Mouse (Mus musculus) embryonic facial prominence, embryonic 12.5 days (tissue): Measurements from ENCODE around the gene Rnf17. TPM values are rescaled to one million over a fixed set of nuclear protein-coding genes. Genes with fewer than 3 reads are reported as not detected.
A peak's percentile ranks its signal among the peaks of the same experiment; 100 is the strongest.

Source experiments
- ATAC-seq: fragments of 200-750 bp; cut with Nextera tagmentation; 2 replicates; pipeline ENCODE4 v1.8.0; 2017; ENCODE audit not compliant: insufficient number of reproducible peaks, insufficient read depth, low FRiP score, low TSS enrichment
- H3K27ac ChIP-seq: fragments of 300-500 bp; sonication (generic); 2 replicates; pipeline ENCODE4 v1.5.1; 2016; ENCODE audit warnings: mild to moderate bottlenecking
- H3K27me3 ChIP-seq: fragments of 300-500 bp; sonication (generic); 2 replicates; pipeline ENCODE4 v1.6.1; 2016; ENCODE audit warnings: mild to moderate bottlenecking, moderate library complexity
- H3K36me3 ChIP-seq: fragments of 300-500 bp; sonication (generic); 2 replicates; pipeline ENCODE4 v1.6.1; 2016; ENCODE audit warnings: mild to moderate bottlenecking
- H3K4me1 ChIP-seq: fragments of 300-500 bp; sonication (generic); 2 replicates; pipeline ENCODE4 v1.6.1; 2016
- H3K4me2 ChIP-seq: fragments of 300-500 bp; sonication (generic); replicated peaks from 2 replicates; pipeline ENCODE4 v1.6.1; 2016; ENCODE audit warnings: mild to moderate bottlenecking, moderate library complexity
- H3K4me3 ChIP-seq: fragments of 300-500 bp; sonication (generic); 2 replicates; pipeline ENCODE4 v1.5.1; 2016; ENCODE audit warnings: mild to moderate bottlenecking
- H3K9ac ChIP-seq: fragments of 300-500 bp; sonication (generic); 2 replicates; pipeline ENCODE4 v1.6.1; 2016; ENCODE audit warnings: mild to moderate bottlenecking, moderate library complexity
- H3K9me3 ChIP-seq: fragments of 300-500 bp; sonication (generic); 2 replicates; pipeline ENCODE4 v1.6.1; 2016; ENCODE audit warnings: mild to moderate bottlenecking, moderate library complexity
- WGBS: fragments of 180-500 bp; shearing (Covaris S2); methylation state at CpG from one replicate; pipeline ENCODE4 v1.1.7; 2016; 5-methylcytosine and 5-hydroxymethylcytosine counted together
- polyA plus RNA-seq: library from polyadenylated mRNA; unstranded; fragments of >200 nt; fragmentation: Nextera tagmentation; extraction: Ambion mirVana; gene quantifications from 2 replicates; pipeline ENCODE4 v1.2.1, GENCODE M21; 2016

Rnf17 gene
- 1.5 and 2.5 TPM in 2 replicates for polyA plus RNA-seq

DNA sequence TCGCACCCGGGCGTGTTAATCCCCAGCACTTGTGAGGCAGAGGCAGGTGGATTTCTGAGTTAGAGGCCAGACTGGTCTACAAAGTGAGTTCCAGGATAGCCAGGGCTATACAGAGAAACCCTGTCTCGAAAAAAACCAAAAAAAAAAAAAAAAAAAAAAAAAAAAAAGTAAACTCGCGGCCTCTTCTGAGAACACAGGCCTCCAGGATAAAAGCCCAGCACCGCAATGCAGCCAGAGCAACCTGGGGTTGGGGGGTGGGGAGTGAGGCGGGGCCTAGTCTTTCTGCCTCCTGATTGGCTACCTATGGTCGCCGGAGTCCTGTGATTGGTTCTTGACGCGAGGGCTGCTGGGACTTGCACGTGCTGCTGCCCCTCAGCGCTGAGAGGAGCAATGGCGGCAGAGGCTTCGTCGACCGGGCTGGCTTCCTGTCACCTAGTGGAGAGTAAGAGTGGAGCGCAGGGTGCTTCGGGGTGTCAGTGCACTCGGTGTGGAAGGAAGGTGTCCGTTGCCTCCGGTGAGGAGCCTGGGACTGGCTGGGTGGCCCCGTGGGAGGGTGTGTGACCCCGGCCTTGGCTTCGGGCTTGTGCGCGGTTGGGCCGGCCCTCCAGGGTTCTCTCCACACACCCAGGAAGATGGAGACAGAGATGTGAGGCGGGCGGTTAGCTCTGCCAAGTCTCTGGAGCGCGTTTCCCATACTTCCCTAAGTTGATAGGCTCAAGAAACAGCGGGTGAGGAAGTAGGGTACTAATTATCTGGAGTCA is at the start of gene Rnf17:
Gene Rnf17, plus strand, starts transcription at position 271 of the 761 bp plus-strand sequence.
- H3K27ac ChIP-seq = no peak within 1 kb of the TSS
- H3K4me2 ChIP-seq = no peak within 1 kb of the TSS; the same call in 1 of the 2 replicates
- H3K4me3 ChIP-seq = no peak within 1 kb of the TSS
- no peaks in the 10 kb centered on the region for H3K4me1 ChIP-seq
- no peaks in the 10 kb centered on the region for H3K9me3 ChIP-seq
- 68% methylated on average over 34 of the region's 34 CpGs for WGBS
- H3K27me3 ChIP-seq = no peaks in the 10 kb centered on the region
- no peaks in the 10 kb centered on the region for H3K36me3 ChIP-seq
- no peak for ATAC-seq
- no peak within 1 kb of the TSS for H3K9ac ChIP-seq

DNA sequence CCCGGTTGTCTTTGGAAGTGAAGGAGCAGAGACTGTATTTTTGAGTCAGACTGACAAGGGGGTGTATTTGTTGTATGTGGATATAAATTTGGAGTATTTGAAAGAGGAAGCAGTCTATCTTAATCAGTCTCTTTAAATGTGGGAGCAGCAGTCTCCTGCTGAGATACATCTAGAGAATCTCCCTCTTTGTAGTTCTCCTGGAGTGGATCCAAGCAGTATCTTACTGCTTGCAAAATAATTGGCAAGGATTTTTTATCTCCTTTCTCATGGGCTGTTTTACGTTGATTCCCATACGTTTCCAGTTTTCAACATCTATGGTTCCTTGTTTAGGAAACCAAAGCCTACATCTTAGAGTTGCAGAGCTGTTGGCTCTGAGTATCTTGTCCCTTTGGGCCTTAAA is 47.6 kb upstream of the Rnf17 start:
- no peaks in the 10 kb centered on the region for H3K4me1 ChIP-seq
- no peak overlapping the region for H3K4me2 ChIP-seq
- no peak overlapping the region for H3K9ac ChIP-seq
- no peak overlapping the region for H3K27ac ChIP-seq
- no peak for ATAC-seq
- no peaks in the 10 kb centered on the region for H3K36me3 ChIP-seq
- H3K4me3 ChIP-seq = no peak overlapping the region
- no peaks in the 10 kb centered on the region for H3K27me3 ChIP-seq
- WGBS = 73% methylated on average over 3 of the region's 3 CpGs
- H3K9me3 ChIP-seq = no peaks in the 10 kb centered on the region

DNA sequence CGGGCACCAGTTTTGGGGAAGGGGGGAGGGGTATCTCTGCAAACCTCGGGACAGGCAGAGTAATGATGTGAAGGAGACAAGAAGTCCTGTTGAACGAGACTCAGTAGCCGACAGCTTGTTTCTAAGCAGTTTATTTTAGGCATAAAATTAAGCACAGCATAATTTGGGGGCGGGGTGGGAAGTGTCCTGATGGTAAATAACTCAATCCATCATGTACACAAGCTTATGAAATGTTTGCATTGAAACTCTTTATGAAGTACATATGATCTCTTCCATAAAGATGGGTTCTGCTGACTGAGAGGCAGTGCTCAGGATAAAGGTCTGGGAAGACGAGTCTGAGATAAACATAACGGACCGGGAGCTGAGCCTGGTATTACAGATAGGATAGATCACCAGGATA is 47.0 kb upstream of the Rnf17 start:
- H3K9me3 ChIP-seq = no peaks in the 10 kb centered on the region
- no peak overlapping the region for H3K4me3 ChIP-seq
- H3K4me2 ChIP-seq = no peak overlapping the region
- H3K9ac ChIP-seq = no peak overlapping the region
- H3K27ac ChIP-seq = no peak overlapping the region
- no peaks in the 10 kb centered on the region for H3K27me3 ChIP-seq
- 78% methylated on average over 8 of the region's 8 CpGs for WGBS
- H3K36me3 ChIP-seq = no peaks in the 10 kb centered on the region
- H3K4me1 ChIP-seq = no peaks in the 10 kb centered on the region
- no peak for ATAC-seq

DNA sequence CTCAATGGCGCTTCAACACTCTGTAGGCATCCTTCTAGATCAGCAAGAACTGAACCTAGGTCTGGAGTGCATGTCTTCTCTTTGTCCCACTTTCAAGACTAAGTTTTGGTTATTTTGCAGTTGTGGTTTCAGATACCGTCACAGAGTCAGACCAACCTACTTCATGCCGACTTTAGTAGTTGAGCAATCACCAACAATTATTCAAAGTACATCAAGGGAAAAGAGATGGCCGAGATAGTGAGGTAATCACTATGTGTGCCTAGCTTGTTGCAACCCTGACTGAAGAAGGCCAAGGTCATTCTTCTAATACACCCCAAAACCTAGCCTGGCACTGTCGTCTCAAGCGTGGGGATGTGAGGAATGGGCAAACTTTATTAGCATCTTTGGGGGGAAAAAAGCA is 46.2 kb upstream of the Rnf17 start:
- Histone ChIP-seq H3K4me2 (no peak overlapping the region), H3K4me3 (no peak overlapping the region), H3K27ac (no peak overlapping the region), H3K4me1 (no peaks in the 10 kb centered on the region), H3K36me3 (no peaks in the 10 kb centered on the region), H3K9me3 (no peaks in the 10 kb centered on the region), H3K9ac (no peak overlapping the region), H3K27me3 (no peaks in the 10 kb centered on the region)
- 89% methylated on average over 6 of the region's 6 CpGs for WGBS
- ATAC-seq = no peak

DNA sequence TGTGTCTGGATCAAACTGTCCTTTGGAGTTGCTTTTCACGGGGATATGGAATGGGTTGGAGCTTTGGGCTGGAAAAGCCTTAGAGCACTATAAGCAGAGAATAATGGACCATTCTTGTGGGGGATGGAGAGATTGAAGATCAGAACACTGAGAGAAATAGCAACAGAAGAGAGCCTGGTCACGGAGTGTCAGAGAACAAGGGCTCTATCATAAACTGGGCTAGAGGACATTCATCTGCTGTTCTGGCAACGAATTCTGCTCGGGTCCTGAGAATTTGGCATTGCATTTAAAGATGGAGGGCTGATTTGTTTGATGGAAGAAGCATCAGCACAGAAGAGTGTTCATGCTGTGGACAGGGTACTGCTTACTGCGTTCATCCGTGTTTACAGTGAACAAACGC is 44.0 kb upstream of the Rnf17 start:
- Histone ChIP-seq H3K9me3 (no peaks in the 10 kb centered on the region), H3K27me3 (peaks cover 5% of the 10 kb centered on the region), H3K4me2 (no peak overlapping the region), H3K36me3 (no peaks in the 10 kb centered on the region), H3K9ac (no peak overlapping the region), H3K4me1 (no peaks in the 10 kb centered on the region), H3K27ac (no peak overlapping the region), H3K4me3 (no peak overlapping the region)
- WGBS = 76% methylated on average over 7 of the region's 7 CpGs
- no peak for ATAC-seq

DNA sequence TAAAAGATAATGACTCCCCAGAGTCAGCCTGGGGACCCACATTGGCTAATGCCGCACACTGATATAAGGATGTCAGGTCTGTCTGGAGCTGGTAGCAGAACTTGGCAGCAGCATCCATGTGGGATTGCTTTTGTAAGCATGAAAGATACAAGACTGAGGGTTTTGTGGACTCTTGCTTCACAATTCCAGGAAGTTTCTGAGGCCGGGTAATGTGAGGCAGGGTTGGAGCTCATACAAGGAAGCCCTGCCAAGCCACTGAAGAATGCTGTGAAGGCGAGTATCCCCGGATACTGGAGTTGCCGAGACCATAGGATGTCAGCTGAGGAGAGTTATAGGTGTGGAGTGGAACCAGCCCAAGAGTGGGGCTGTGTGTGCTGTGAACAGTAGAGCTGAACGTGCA is 43.2 kb upstream of the Rnf17 start:
- Histone ChIP-seq H3K9ac (no peak overlapping the region), H3K36me3 (no peaks in the 10 kb centered on the region), H3K27ac (no peak overlapping the region), H3K4me1 (no peaks in the 10 kb centered on the region), H3K9me3 (no peaks in the 10 kb centered on the region), H3K4me2 (no peak overlapping the region), H3K4me3 (no peak overlapping the region), H3K27me3 (peaks cover 12% of the 10 kb centered on the region)
- WGBS = 79% methylated on average over 6 of the region's 6 CpGs
- no peak for ATAC-seq

DNA sequence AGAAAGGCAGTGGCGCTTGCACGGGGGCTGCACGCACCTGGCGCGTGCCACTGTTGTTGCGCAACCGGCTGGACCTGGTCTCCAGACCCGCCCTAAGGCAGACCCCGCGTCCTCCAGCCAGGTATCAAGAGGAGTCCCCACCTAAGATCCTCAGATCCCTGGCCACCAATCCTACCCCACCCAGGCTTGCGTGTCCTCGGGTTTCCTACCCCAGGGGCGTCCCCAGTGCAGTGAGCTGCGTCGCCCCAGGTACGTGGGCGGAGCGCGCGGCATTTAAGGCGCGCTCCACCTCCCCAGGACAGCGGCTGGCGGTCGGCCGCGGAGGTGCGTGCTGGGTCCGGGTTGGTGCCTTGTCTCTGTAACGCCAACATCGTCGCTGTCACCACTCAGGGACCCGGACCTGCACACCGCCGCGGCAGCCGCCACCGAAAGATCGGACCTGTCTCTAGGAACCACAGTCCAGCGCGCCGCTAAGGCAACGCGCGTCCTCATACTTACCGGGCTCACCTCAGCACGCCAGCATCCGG is 37.6 kb upstream of the Rnf17 start, which contains the start of gene Atp12a:
Gene Atp12a, plus strand, starts transcription at position 358 of the 527 bp plus-strand sequence.
- peaks cover 52% of the 10 kb centered on the region for H3K27me3 ChIP-seq
- 2% methylated on average over 48 of the region's 48 CpGs for WGBS
- peak within 1 kb of the TSS; percentile 29; the same call in 1 of the 2 replicates for H3K9ac ChIP-seq

DNA sequence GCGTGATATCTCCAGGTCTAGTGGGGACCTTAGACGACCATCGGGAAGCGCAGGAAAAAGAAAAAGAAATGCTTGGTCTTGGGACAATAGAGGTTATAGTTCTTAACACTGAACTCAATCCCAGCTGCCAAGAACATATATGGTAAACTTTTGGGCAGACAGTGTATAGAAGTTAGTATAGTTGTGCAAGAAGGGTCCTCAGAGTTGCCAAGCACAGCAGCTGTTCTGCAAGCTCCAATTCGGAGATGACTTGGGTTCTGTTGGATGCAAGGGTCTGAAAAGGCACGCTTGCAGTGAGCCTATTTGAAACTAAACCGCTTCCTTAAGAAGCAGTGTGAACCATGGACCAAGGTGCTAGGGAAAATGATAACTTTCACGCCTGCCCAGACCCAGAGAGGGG is 37.1 kb upstream of the Rnf17 start:
- Histone ChIP-seq H3K27ac (no peak overlapping the region), H3K36me3 (no peaks in the 10 kb centered on the region), H3K27me3 (peaks cover 52% of the 10 kb centered on the region), H3K9me3 (no peaks in the 10 kb centered on the region), H3K4me2 (peak overlapping the region; percentile 76), H3K4me1 (peaks cover 10% of the 10 kb centered on the region; the same call in 1 of the 2 replicates), H3K4me3 (peak overlapping the region; percentile 42), H3K9ac (peak overlapping the region; percentile 29; the same call in 1 of the 2 replicates)
- ATAC-seq = no peak
- WGBS = 38% methylated on average over 8 of the region's 8 CpGs

More for the DNA sequence above, 37.6 kb upstream of the Rnf17 start, which contains the start of gene Atp12a:
- ATAC-seq = no peak
- Histone ChIP-seq H3K4me3 (peak within 1 kb of the TSS; percentile 42), H3K9me3 (no peaks in the 10 kb centered on the region), H3K36me3 (no peaks in the 10 kb centered on the region), H3K27ac (no peak within 1 kb of the TSS), H3K4me2 (peak within 1 kb of the TSS; percentile 76), H3K4me1 (peaks cover 10% of the 10 kb centered on the region; the same call in 1 of the 2 replicates)

DNA sequence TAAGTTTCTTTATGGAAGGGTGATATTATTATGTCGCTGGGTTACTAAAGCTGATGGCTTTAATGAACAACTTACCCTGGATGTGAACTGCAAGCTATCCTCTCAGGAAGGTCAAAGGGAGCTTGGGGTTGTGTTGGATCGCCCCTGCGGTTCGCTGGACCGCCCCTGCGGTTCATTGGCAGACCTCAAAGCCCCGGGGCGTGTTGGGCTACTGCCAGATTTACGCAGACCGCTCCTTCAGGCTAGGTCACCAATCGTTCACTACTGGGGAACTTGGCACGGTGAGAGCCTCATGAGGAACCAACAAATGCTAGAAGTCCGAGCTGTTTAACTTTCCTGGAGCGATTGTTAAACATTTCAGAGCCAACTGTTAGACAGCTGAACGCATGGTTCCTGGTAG is 35.7 kb upstream of the Rnf17 start:
- Histone ChIP-seq H3K4me1 (peaks cover 10% of the 10 kb centered on the region; the same call in 1 of the 2 replicates), H3K36me3 (no peaks in the 10 kb centered on the region), H3K9ac (no peak overlapping the region), H3K9me3 (no peaks in the 10 kb centered on the region), H3K4me2 (no peak overlapping the region), H3K27me3 (peaks cover 52% of the 10 kb centered on the region), H3K4me3 (no peak overlapping the region), H3K27ac (no peak overlapping the region)
- WGBS = 26% methylated on average over 15 of the region's 15 CpGs
- ATAC-seq = no peak

DNA sequence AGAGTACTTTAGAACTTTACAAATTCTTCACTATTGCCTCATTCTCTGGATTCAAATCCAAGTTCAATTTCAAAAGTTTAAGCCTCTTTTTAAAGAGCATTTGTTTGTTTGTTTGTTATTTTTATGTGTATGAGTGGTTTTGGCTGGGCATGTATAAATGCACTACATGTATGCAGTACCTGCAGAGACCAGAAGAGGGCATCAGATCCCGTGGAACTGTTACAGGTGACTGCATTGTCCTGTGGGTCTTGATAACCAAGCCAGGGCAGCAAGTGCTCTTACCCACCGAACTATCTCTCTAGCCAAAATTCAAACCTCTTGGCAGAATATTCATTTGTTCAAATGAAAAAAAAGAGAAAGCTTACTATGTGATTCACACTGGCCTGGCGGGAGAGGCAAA is 33.5 kb upstream of the Rnf17 start:
- Histone ChIP-seq H3K4me2 (no peak overlapping the region), H3K9me3 (no peaks in the 10 kb centered on the region), H3K4me1 (peaks cover 10% of the 10 kb centered on the region; the same call in 1 of the 2 replicates), H3K27ac (no peak overlapping the region), H3K36me3 (no peaks in the 10 kb centered on the region), H3K27me3 (peaks cover 43% of the 10 kb centered on the region), H3K9ac (no peak overlapping the region), H3K4me3 (no peak overlapping the region)
- WGBS = 51% methylated on average over 3 of the region's 3 CpGs
- no peak for ATAC-seq

DNA sequence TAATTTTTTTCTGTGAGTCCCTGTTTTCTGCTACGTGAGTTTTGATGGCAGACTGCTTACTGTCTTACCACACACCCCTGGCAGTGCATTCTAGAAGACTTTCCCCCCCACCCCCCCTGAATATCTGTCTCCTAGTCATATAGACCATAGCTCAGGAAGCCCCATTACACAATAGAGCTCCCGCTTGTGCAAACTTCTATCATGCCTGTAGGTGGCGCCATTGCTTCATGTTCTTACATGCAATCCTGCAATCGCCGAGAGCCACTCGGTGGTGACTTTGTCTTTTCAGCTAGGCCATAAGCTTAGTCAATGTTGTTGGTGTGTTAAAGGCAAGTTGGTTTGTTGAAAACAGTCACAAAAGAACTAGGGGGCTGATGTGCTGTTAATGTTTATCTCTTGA is 26.6 kb upstream of the Rnf17 start:
- H3K9ac ChIP-seq = no peak overlapping the region
- H3K36me3 ChIP-seq = no peaks in the 10 kb centered on the region
- no peaks in the 10 kb centered on the region for H3K27me3 ChIP-seq
- H3K9me3 ChIP-seq = no peaks in the 10 kb centered on the region
- H3K4me1 ChIP-seq = no peaks in the 10 kb centered on the region
- WGBS = 2% methylated on average over 6 of the region's 6 CpGs
- H3K4me2 ChIP-seq = no peak overlapping the region
- H3K4me3 ChIP-seq = no peak overlapping the region
- ATAC-seq = 0 out of 2 replicates have a peak, but pooled peaks have one; percentile 56
- H3K27ac ChIP-seq = no peak overlapping the region

DNA sequence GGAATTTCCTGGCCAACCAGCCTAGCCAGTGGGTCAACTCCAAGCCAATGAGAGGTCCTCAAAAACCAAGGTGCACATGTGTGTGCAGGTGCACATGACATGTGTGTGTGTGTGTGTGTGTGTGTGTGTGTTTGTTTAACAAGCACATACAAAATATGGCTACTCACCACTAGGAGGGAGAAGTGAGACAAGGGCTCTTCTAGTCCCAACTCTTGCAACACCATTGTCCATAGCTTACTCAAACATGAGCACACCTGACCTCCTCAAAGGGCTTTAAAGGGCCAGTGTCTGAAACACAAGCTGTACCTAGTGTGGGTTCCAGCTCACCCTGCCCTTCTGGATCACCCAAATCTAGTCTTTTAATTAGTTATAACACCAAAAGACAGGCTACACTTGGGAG is 24.6 kb upstream of the Rnf17 start:
- H3K4me2 ChIP-seq = no peak overlapping the region
- no peak overlapping the region for H3K4me3 ChIP-seq
- H3K36me3 ChIP-seq = no peaks in the 10 kb centered on the region
- H3K4me1 ChIP-seq = no peaks in the 10 kb centered on the region
- no peaks in the 10 kb centered on the region for H3K9me3 ChIP-seq
- H3K27me3 ChIP-seq = no peaks in the 10 kb centered on the region
- no peak for ATAC-seq
- no peak overlapping the region for H3K9ac ChIP-seq
- H3K27ac ChIP-seq = no peak overlapping the region
